Mouse (Mus musculus) kidney, embryonic 14.5 days (tissue): ENCODE measurements around the gene Nqo2. TPM values are rescaled to one million over a fixed set of nuclear protein-coding genes. Genes with fewer than 3 reads are reported as not detected.

Experiments used
- ATAC-seq: fragments of 200-750 bp; cut with Nextera tagmentation; 2 replicates; pipeline ENCODE4 v1.8.0; 2017; ENCODE audit warnings: moderate number of reproducible peaks, mild to moderate bottlenecking, moderate TSS enrichment, moderate library complexity; ENCODE audit not compliant: low FRiP score, low TSS enrichment
- H3K27ac ChIP-seq: fragments of 300-500 bp; sonication (generic); 2 replicates; pipeline ENCODE4 v1.5.1; 2014; ENCODE audit warnings: low read depth, mild to moderate bottlenecking, low read length, moderate library complexity, mixed read lengths
- H3K27me3 ChIP-seq: fragments of 300-500 bp; sonication (generic); 2 replicates; pipeline ENCODE4 v1.6.1; 2014; ENCODE audit warnings: mild to moderate bottlenecking, low read length; ENCODE audit not compliant: control insufficient read depth, insufficient read depth
- H3K36me3 ChIP-seq: fragments of 300-500 bp; sonication (generic); 2 replicates; pipeline ENCODE4 v1.6.1; 2014; ENCODE audit warnings: low read length, mixed read lengths; ENCODE audit not compliant: control insufficient read depth, insufficient read depth
- H3K4me1 ChIP-seq: fragments of 300-500 bp; sonication (generic); 2 replicates; pipeline ENCODE4 v1.6.1; 2014; ENCODE audit warnings: low read length, mixed read lengths; ENCODE audit not compliant: control insufficient read depth, insufficient read depth
- H3K4me2 ChIP-seq: fragments of 300-500 bp; sonication (generic); replicated peaks from 2 replicates; pipeline ENCODE4 v1.6.1; 2014; ENCODE audit warnings: low read depth, mild to moderate bottlenecking, low read length
- H3K4me3 ChIP-seq: fragments of 300-500 bp; sonication (generic); 2 replicates; pipeline ENCODE4 v1.5.1; 2014; ENCODE audit warnings: mild to moderate bottlenecking, low read length
- H3K9ac ChIP-seq: fragments of 300-500 bp; sonication (generic); 2 replicates; pipeline ENCODE4 v1.6.1; 2014; ENCODE audit warnings: low read depth, mild to moderate bottlenecking, low read length, moderate library complexity
- H3K9me3 ChIP-seq: fragments of 300-500 bp; sonication (generic); 2 replicates; pipeline ENCODE4 v1.6.1; 2016; ENCODE audit warnings: low read length; ENCODE audit not compliant: control insufficient read depth
- WGBS: fragments of 180-500 bp; shearing (Covaris S2); extraction: QIAGEN DNeasy Blood & Tissue Kit; methylation state at CpG from one replicate; pipeline ENCODE4 v1.1.7; 2014; 5-methylcytosine and 5-hydroxymethylcytosine counted together
- polyA plus RNA-seq: library from polyadenylated mRNA; unstranded; fragments of >200 nt; fragmentation: Nextera tagmentation; extraction: Ambion mirVana; gene quantifications from 2 replicates; pipeline ENCODE4 v1.2.1, GENCODE M21; 2014

Nqo2 gene
- polyA plus RNA-seq, 1 experiment from 2014 or later, result 29.6 TPM

GRCm38 (mm10) chr13:34018521-34018920, 54.0 kb downstream of the Nqo2 start:
- H3K27me3 ChIP-seq, result no peaks in the 10 kb centered on the region
- no peaks in the 10 kb centered on the region; the same call in 1 of the 2 replicates for H3K9me3 ChIP-seq
- no peaks in the 10 kb centered on the region for H3K4me1 ChIP-seq
- H3K9ac ChIP-seq, result no peak overlapping the region
- 90% methylated on average over 1 of the region's 1 CpGs for WGBS
- H3K36me3 ChIP-seq, result peaks cover 61% of the 10 kb centered on the region
- no peak overlapping the region for H3K27ac ChIP-seq
- no peak for ATAC-seq
- no peak overlapping the region for H3K4me2 ChIP-seq
- no peak overlapping the region for H3K4me3 ChIP-seq

GRCm38 (mm10) chr13:34021998-34022397, 57.5 kb downstream of the Nqo2 start:
- Histone ChIP-seq H3K4me3 (no peak overlapping the region), H3K27ac (no peak overlapping the region), H3K27me3 (no peaks in the 10 kb centered on the region), H3K9ac (no peak overlapping the region), H3K4me2 (no peak overlapping the region), H3K9me3 (no peaks in the 10 kb centered on the region; the same call in 1 of the 2 replicates), H3K36me3 (peaks cover 34% of the 10 kb centered on the region; the same call in 1 of the 2 replicates), H3K4me1 (no peaks in the 10 kb centered on the region)
- WGBS, result 91% methylated on average over 2 of the region's 2 CpGs
- no peak for ATAC-seq

GRCm38 (mm10) chr13:34032041-34032440, 67.6 kb downstream of the Nqo2 start:
- H3K4me3 ChIP-seq, result no peak overlapping the region
- H3K4me2 ChIP-seq, result no peak overlapping the region
- no peak overlapping the region for H3K9ac ChIP-seq
- H3K36me3 ChIP-seq, result peaks cover 56% of the 10 kb centered on the region
- no peaks in the 10 kb centered on the region for H3K27me3 ChIP-seq
- 90% methylated on average over 2 of the region's 2 CpGs for WGBS
- no peak for ATAC-seq
- H3K9me3 ChIP-seq, result no peaks in the 10 kb centered on the region
- H3K4me1 ChIP-seq, result no peaks in the 10 kb centered on the region
- no peak overlapping the region for H3K27ac ChIP-seq

GRCm38 (mm10) chr13:34035424-34035823, 70.9 kb downstream of the Nqo2 start:
- H3K27me3 ChIP-seq, result no peaks in the 10 kb centered on the region
- WGBS, result 82% methylated on average over 3 of the region's 3 CpGs
- H3K27ac ChIP-seq, result no peak overlapping the region
- no peak overlapping the region for H3K4me3 ChIP-seq
- no peak overlapping the region for H3K4me2 ChIP-seq
- H3K9ac ChIP-seq, result no peak overlapping the region
- H3K36me3 ChIP-seq, result peaks cover 31% of the 10 kb centered on the region
- H3K9me3 ChIP-seq, result no peaks in the 10 kb centered on the region
- H3K4me1 ChIP-seq, result peaks cover 4% of the 10 kb centered on the region; the same call in 1 of the 2 replicates
- no peak for ATAC-seq

DNA sequence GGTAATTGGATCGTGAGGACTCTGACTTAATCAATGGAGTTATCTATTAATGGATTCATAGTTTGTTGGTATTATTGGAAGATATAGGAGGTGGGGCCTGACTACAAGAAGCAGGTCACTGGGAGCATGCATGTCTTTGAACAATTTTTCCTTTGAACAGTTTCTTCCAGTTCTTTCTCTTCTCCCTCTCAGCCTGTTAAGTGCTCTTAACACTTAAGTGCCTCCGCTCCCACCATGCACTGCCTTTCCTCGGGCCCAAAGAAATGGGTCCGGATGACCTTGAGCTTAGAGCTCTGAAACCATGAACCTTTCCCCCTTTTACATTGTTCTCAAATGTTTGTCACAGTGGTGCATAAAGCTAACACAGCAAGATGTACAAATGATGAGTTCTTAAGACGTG, 72.2 kb downstream of the Nqo2 start:
- no peak overlapping the region for H3K9ac ChIP-seq
- peaks cover 21% of the 10 kb centered on the region for H3K36me3 ChIP-seq
- no peaks in the 10 kb centered on the region for H3K27me3 ChIP-seq
- no peak overlapping the region for H3K4me2 ChIP-seq
- H3K4me3 ChIP-seq, result no peak overlapping the region
- H3K9me3 ChIP-seq, result no peaks in the 10 kb centered on the region
- no peak overlapping the region for H3K27ac ChIP-seq
- peaks cover 4% of the 10 kb centered on the region; the same call in 1 of the 2 replicates for H3K4me1 ChIP-seq
- no peak for ATAC-seq
- WGBS, result 85% methylated on average over 5 of the region's 5 CpGs

DNA sequence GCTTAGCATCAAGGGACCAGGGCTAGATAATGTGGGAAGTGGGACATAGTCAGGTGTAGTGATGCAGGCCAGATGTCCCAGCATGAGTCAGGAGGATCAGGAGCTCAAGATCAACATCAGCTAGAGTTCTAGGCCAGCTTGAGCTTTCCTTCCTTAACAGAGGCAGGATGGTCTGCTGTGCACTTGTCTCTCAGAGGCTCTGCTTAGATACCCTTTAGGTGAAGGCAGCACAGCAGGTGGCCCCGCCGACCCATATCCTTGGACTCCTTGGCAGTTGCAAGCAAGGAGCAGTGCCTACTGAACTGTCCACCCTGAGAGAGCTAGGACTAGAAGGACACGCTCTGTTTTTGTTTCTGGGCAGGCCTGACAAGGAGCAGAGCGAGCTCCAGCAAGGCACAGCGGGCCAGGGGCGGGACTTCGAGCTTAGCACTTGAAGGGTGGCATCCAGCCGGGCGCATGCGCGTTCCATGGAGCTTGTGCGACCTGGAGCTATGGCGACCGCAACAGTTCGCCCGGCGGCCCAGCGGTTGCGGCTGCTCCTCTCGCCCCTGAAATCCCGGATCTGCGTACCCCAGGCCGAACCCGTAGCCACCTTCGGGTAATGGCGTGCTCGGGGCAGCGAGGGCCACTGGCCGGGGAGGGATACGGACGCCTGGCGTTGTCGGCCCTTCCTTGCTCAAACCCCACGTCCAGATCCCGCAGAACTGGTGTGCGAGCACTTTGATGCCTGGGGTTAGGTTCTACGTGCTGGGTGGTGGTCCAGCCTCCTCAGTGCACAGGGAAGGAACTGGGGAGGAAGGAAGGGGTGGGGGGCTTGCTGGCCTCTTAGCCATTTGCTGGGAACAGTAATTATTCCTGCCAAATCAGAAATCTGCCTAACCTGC, 72.9 kb downstream of the Nqo2 start, which contains the start of gene Bphl:
Gene Bphl (plus strand): TSS at position 426 of the 884 bp plus-strand sequence.
- H3K36me3 ChIP-seq, result peaks cover 19% of the 10 kb centered on the region
- 1% methylated on average over 37 of the region's 37 CpGs for WGBS
- H3K27ac ChIP-seq, result peak within 1 kb of the TSS; percentile 82
- H3K4me1 ChIP-seq, result peaks cover 4% of the 10 kb centered on the region; the same call in 1 of the 2 replicates
- ATAC-seq, result peak; percentile 87
- peak within 1 kb of the TSS; percentile 74 for H3K4me3 ChIP-seq
- H3K27me3 ChIP-seq, result no peaks in the 10 kb centered on the region
- peak within 1 kb of the TSS; percentile 74 for H3K4me2 ChIP-seq
- H3K9me3 ChIP-seq, result no peaks in the 10 kb centered on the region
- H3K9ac ChIP-seq, result peak within 1 kb of the TSS; percentile 86

- Histone ChIP-seq H3K27ac (peak overlapping the region; percentile 82), H3K9ac (peak overlapping the region; percentile 86), H3K4me1 (peaks cover 4% of the 10 kb centered on the region; the same call in 1 of the 2 replicates), H3K4me2 (peak overlapping the region; percentile 74), H3K27me3 (no peaks in the 10 kb centered on the region), H3K4me3 (peak overlapping the region; percentile 74), H3K9me3 (no peaks in the 10 kb centered on the region), H3K36me3 (peaks cover 14% of the 10 kb centered on the region; the same call in 1 of the 2 replicates)
- 43% methylated on average over 5 of the region's 5 CpGs for WGBS
- no peak for ATAC-seq
Measured at GRCm38 (mm10) chr13:34038056-34038432, 73.6 kb downstream of the Nqo2 start.
